Mouse (Mus musculus) liver, adult 2 months (tissue): ENCODE measurements around the gene Fam166b.

Source experiments
- CTCF ChIP-seq: fragments of 200-500 bp; IDR thresholded peaks from 2 replicates; pipeline ENCODE4 v1.5.1; 2011; ENCODE audit warnings: low read depth, low read length, control low read depth
- POLR2A ChIP-seq: fragments of 200-500 bp; IDR thresholded peaks from 2 replicates; pipeline ENCODE4 v1.6.1; 2011; ENCODE audit warnings: low read length, control low read depth; ENCODE audit not compliant: insufficient read depth; ENCODE audit errors: extremely low read depth

DNA sequence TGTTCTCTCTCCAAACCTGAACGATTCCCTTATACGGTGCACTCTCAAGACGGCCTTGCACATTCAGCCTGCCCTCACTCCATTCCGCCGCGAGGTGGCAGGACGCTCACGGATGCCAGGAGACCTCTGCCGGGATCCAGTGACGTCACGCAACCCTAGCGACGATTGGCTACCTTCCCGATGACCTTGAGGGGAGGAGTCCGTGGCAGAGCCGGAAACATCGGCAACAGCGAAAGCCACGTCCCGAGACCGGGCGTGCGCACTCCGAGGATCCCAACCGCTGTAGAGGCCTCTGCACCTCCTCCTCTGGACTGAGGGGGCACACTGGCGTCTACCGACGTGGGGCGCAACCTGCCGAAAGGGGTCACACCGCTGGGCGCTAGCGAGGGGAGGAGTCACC lies 13.1 kb upstream of the Fam166b start:
- TF ChIP-seq POLR2A, result peak; percentile 91
- peak; percentile 98 for TF ChIP-seq CTCF
